Comparison of ENCODE assay signal across 15 mouse cellular contexts in the genomic region with DNA sequence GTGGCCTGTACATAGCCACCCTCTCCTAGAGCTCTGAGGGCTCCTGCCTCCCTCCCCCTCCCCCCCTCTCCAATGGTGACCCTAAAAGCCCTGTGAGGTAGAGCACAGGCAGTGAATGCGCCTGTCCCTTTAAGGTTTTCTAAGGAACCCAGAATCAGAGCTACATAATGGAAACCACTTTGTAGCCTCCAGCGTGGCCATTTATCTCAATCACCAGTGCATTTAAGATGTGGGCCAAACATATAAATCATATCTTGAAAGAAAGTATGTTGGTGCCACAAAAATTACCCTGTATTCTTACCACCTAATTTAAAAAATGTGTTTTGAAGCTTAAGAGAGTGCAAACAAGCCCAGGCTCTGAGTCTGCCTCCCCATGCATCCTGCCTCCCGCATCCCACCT.
A peak's percentile ranks its signal among the peaks of the same experiment; 100 is the strongest.
DNase-seq lines count a peak whose midpoint lies in the region; ATAC-seq and TF ChIP-seq lines count a peak whose summit lies in the region.
"Had no signal": no experiment of that assay in that cellular context is flagged by ENCODE, and none has a peak within 500 bp of the region (broad histone marks: within the 10 kb centered on the region; RNA-seq: fewer than 3 reads in every experiment).

No protein-coding gene starts in this region.

- H3K27ac ChIP-seq in forebrain, embryonic 12.5 days, result no peak overlapping the region
- H3K27ac ChIP-seq in hindbrain, embryonic 14.5 days, result peak overlapping the region; percentile 48
- no peak overlapping the region for H3K27ac ChIP-seq in midbrain, embryonic 13.5 days
- H3K27ac ChIP-seq: limb, embryonic 15.5 days; lung, embryonic 15.5 days; stomach, postnatal 0 days had no signal

- no peak overlapping the region for H3K9ac ChIP-seq in forebrain, embryonic 12.5 days
- peak overlapping the region; percentile 12; the same call in 1 of the 2 replicates for H3K9ac ChIP-seq in hindbrain, embryonic 14.5 days
- peak overlapping the region; percentile 50; the same call in 1 of the 2 replicates for H3K9ac ChIP-seq in midbrain, embryonic 13.5 days (replicated peaks)
- H3K9ac ChIP-seq: limb, embryonic 15.5 days; lung, embryonic 15.5 days had no signal

- H3K4me1 ChIP-seq in forebrain, embryonic 12.5 days, result peaks cover 62% of the 10 kb centered on the region
- H3K4me1 ChIP-seq in hindbrain, embryonic 14.5 days (replicated peaks; ENCODE audit: control insufficient read depth, insufficient read depth, low read length), result peaks cover 25% of the 10 kb centered on the region
- peaks cover 56% of the 10 kb centered on the region for H3K4me1 ChIP-seq in midbrain, embryonic 13.5 days (replicated peaks)
- H3K4me1 ChIP-seq in lung, adult 2 months (ENCODE audit: control insufficient read depth, insufficient read depth, low read length), result peaks cover 9% of the 10 kb centered on the region

- TF ChIP-seq POLR2A in brain, embryonic 14.5 days (IDR thresholded peaks at IDR 0.05; ENCODE audit: borderline replicate concordance, extremely low read depth, insufficient read depth, insufficient read length, poor library complexity, severe bottlenecking), result no peak
- no peak for TF ChIP-seq POLR2A in lung, adult 2 months (IDR thresholded peaks at IDR 0.05; ENCODE audit: borderline replicate concordance, extremely low read depth, low read depth, low read length)

- H3K27me3 ChIP-seq in forebrain, embryonic 12.5 days, result peaks cover 14% of the 10 kb centered on the region; the same call in 1 of the 2 replicates
- no peaks in the 10 kb centered on the region for H3K27me3 ChIP-seq in hindbrain, embryonic 14.5 days (ENCODE audit: control insufficient read depth, insufficient read depth, low read length)
- H3K27me3 ChIP-seq in midbrain, embryonic 13.5 days, result 0 out of 2 replicates have a peak, but pooled peaks cover 2% of the 10 kb centered on the region
- H3K27me3 ChIP-seq: limb, embryonic 15.5 days; lung, embryonic 15.5 days; megakaryocyte, embryonic 14.5 days had no signal

- H3K4me2 ChIP-seq in forebrain, embryonic 12.5 days, result no peak overlapping the region
- no peak overlapping the region for H3K4me2 ChIP-seq in hindbrain, embryonic 14.5 days (replicated peaks)
- H3K4me2 ChIP-seq in midbrain, embryonic 13.5 days (replicated peaks), result no peak overlapping the region
- H3K4me2 ChIP-seq: limb, embryonic 15.5 days; lung, embryonic 15.5 days had no signal

- H3K36me3 ChIP-seq in forebrain, embryonic 12.5 days (replicated peaks), result no peaks in the 10 kb centered on the region; the same call in 1 of the 2 replicates
- no peaks in the 10 kb centered on the region for H3K36me3 ChIP-seq in hindbrain, embryonic 14.5 days (replicated peaks; ENCODE audit: control insufficient read depth, insufficient read depth)
- H3K36me3 ChIP-seq in midbrain, embryonic 13.5 days, result no peaks in the 10 kb centered on the region
- H3K36me3 ChIP-seq: limb, embryonic 15.5 days; lung, embryonic 15.5 days had no signal

- H3K9me3 ChIP-seq in forebrain, embryonic 12.5 days, result no peaks in the 10 kb centered on the region
- no peaks in the 10 kb centered on the region for H3K9me3 ChIP-seq in hindbrain, embryonic 14.5 days (ENCODE audit: control insufficient read depth, low read length)
- H3K9me3 ChIP-seq in midbrain, embryonic 13.5 days, result no peaks in the 10 kb centered on the region
- H3K9me3 ChIP-seq: limb, embryonic 15.5 days; lung, embryonic 15.5 days; megakaryocyte, embryonic 14.5 days had no signal

- H3K4me3 ChIP-seq in forebrain, embryonic 12.5 days (replicated peaks), result no peak overlapping the region
- H3K4me3 ChIP-seq in hindbrain, embryonic 14.5 days (replicated peaks; ENCODE audit: low read length), result no peak overlapping the region
- no peak overlapping the region for H3K4me3 ChIP-seq in midbrain, embryonic 13.5 days (replicated peaks)
- no peak overlapping the region for H3K4me3 ChIP-seq in lung, adult 2 months (replicated peaks; ENCODE audit: extremely low read depth, low read depth, low read length)
- H3K4me3 ChIP-seq: limb, embryonic 15.5 days; lung, embryonic 15.5 days; megakaryocyte, embryonic 14.5 days had no signal

- 18% methylated on average over 3 of the region's 3 CpGs for WGBS in forebrain, embryonic 12.5 days
- 22% methylated on average over 3 of the region's 3 CpGs for WGBS in hindbrain, embryonic 14.5 days
- WGBS in midbrain, embryonic 13.5 days, result 33% methylated on average over 3 of the region's 3 CpGs
- WGBS in lung, adult 2 months, result 80% methylated on average over 3 of the region's 3 CpGs

- ATAC-seq in forebrain, embryonic 12.5 days (ENCODE audit: low FRiP score), result 0 out of 2 replicates have a peak, but pooled peaks have one; percentile 28
- peak; percentile 19; the same call in 1 of the 2 replicates for ATAC-seq in hindbrain, embryonic 14.5 days (ENCODE audit: low FRiP score)
- 0 out of 2 replicates have a peak, but pooled peaks have one; percentile 43 for ATAC-seq in midbrain, embryonic 13.5 days
- ATAC-seq: intestine, postnatal 0 days had no signal

- TF ChIP-seq CTCF in brain, embryonic 14.5 days (IDR thresholded peaks at IDR 0.05; ENCODE audit: borderline replicate concordance, extremely low read depth, insufficient read depth, insufficient read length), result no peak
- TF ChIP-seq CTCF in lung, adult 2 months (IDR thresholded peaks at IDR 0.05; ENCODE audit: insufficient read depth, low read length), result no peak

- peak; percentile 47 for DNase-seq in brain, embryonic 14.5 days (ENCODE audit: low read depth)
- DNase-seq in hindbrain, embryonic 14.5 days (ENCODE audit: low spot score), result peak; percentile 51
- no peak for DNase-seq in thymus, postnatal 25 days
- DNase-seq in kidney, postnatal 36 days, result no peak
- no peak for DNase-seq in left cerebral cortex, adult 11 months (ENCODE audit: low spot score)
- DNase-seq in lung, adult 2 months, result no peak
- DNase-seq: cerebellum, adult 8-10 months; right cerebral cortex, adult 18-20 months had no signal

Comparison
In these comparisons a context has a peak if more than half of its experiments do, and no peak if none do; other contexts are left out.
1. DNase-seq: peak in brain, embryonic 14.5 days (single experiment) and hindbrain, embryonic 14.5 days (single experiment); none in thymus, postnatal 25 days (single experiment), kidney, postnatal 36 days (0 of 2), left cerebral cortex, adult 11 months (single experiment) and lung, adult 2 months (single experiment).
2. Peak in every context shown above with its lines, with median percentiles within 50 percentile points of each other: ATAC-seq.